Mouse (Mus musculus): ENCODE data around the gene Tubgcp5. TPM values are rescaled to one million over a fixed set of nuclear protein-coding genes. Genes with fewer than 3 reads are reported as not detected.

Gene Tubgcp5
- polyA plus RNA-seq, 1 experiment from 2014 or later = 19.8 TPM

DNA sequence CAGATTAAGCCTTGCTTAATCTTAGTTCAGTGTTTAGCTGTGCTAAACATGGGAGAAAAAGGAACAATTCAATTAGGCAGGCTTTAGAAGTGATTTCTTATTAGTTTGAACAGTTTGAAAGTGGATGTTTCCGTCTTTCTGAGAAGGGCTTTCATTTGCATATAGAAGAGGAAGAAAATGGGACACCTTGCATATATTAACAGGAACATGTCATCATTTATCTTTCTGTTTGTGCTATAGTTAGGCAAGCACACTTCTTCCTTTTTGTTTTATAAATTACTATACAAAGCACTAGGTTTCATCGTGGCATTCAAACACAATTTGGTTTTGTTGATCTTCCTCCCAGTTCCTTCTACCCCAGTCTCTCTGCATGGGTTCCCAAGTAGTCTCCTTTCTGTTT is 63.8 kb downstream of the Tubgcp5 start:
- H3K27ac ChIP-seq = no peak overlapping the region
- no peaks in the 10 kb centered on the region for H3K9me3 ChIP-seq (replicated peaks; ENCODE audit: low read length)
- no peak overlapping the region for H3K9ac ChIP-seq (ENCODE audit: low read depth, low read length)
- no peaks in the 10 kb centered on the region for H3K27me3 ChIP-seq (ENCODE audit: insufficient read depth, low read length)
- H3K4me2 ChIP-seq (ENCODE audit: low read length) = no peak overlapping the region
- no peak overlapping the region for H3K4me3 ChIP-seq (replicated peaks; ENCODE audit: low read depth, low read length)
- TF ChIP-seq CTCF (IDR thresholded peaks at IDR 0.05; ENCODE audit: low read depth) = no peak
- DNase-seq (ENCODE audit: low spot score) (no peak), ATAC-seq (replicated peaks; ENCODE audit: low FRiP score, low read depth) (no peak)
- WGBS = 67% methylated on average over 2 of the region's 2 CpGs
- H3K36me3 ChIP-seq (ENCODE audit: insufficient read depth, low read length) = no peaks in the 10 kb centered on the region
- H3K4me1 ChIP-seq (replicated peaks; ENCODE audit: insufficient read depth, low read length) = no peaks in the 10 kb centered on the region

GRCm38 (mm10) chr7:55858836-55859517 is 65.0 kb downstream of the Tubgcp5 start:
- no peak for TF ChIP-seq CTCF (IDR thresholded peaks at IDR 0.05; ENCODE audit: low read depth)
- H3K9ac ChIP-seq (ENCODE audit: low read depth, low read length) = no peak overlapping the region
- H3K9me3 ChIP-seq (replicated peaks; ENCODE audit: low read length) = no peaks in the 10 kb centered on the region
- no peak overlapping the region for H3K27ac ChIP-seq
- ATAC-seq (replicated peaks; ENCODE audit: low FRiP score, low read depth) = no peak
- WGBS = 88% methylated on average over 3 of the region's 3 CpGs
- no peak overlapping the region for H3K4me3 ChIP-seq (replicated peaks; ENCODE audit: low read depth, low read length)
- H3K4me1 ChIP-seq (replicated peaks; ENCODE audit: insufficient read depth, low read length) = no peaks in the 10 kb centered on the region
- H3K4me2 ChIP-seq (ENCODE audit: low read length) = no peak overlapping the region
- no peak for DNase-seq (ENCODE audit: low spot score)
- H3K36me3 ChIP-seq (ENCODE audit: insufficient read depth, low read length) = no peaks in the 10 kb centered on the region
- no peaks in the 10 kb centered on the region for H3K27me3 ChIP-seq (ENCODE audit: insufficient read depth, low read length)

GRCm38 (mm10) chr7:55859518-55859872 is 65.5 kb downstream of the Tubgcp5 start:
- Histone ChIP-seq H3K9me3 (replicated peaks; ENCODE audit: low read length) (no peaks in the 10 kb centered on the region), H3K36me3 (ENCODE audit: insufficient read depth, low read length) (no peaks in the 10 kb centered on the region), H3K9ac (ENCODE audit: low read depth, low read length) (no peak overlapping the region), H3K4me2 (ENCODE audit: low read length) (no peak overlapping the region), H3K27ac (no peak overlapping the region), H3K4me1 (replicated peaks; ENCODE audit: insufficient read depth, low read length) (no peaks in the 10 kb centered on the region), H3K4me3 (replicated peaks; ENCODE audit: low read depth, low read length) (no peak overlapping the region), H3K27me3 (ENCODE audit: insufficient read depth, low read length) (no peaks in the 10 kb centered on the region)
- DNase-seq (ENCODE audit: low spot score) (no peak), ATAC-seq (replicated peaks; ENCODE audit: low FRiP score, low read depth) (no peak)
- no peak for TF ChIP-seq CTCF (IDR thresholded peaks at IDR 0.05; ENCODE audit: low read depth)
- 88% methylated on average over 2 of the region's 2 CpGs for WGBS

DNA sequence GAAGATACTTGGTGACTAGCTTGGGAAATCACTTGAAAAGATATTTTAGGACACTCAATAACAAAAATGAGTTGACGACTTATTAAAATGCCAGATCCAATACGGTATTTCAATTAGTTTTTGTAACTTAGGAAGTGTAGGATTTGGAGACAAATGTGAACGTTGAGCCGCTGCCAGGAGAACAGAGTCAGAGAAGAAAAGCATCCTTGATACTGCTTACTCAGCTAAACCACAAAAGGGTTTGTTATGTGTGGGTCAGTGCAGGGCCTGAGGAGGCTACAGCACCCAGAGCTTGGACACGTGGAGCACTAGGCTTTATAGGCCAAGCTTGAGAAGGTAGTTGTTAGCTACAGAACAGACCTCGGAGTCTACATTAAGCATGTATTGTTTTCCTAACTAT is 66.0 kb downstream of the Tubgcp5 start:
- no peak overlapping the region for H3K4me2 ChIP-seq (ENCODE audit: low read length)
- no peaks in the 10 kb centered on the region for H3K9me3 ChIP-seq (replicated peaks; ENCODE audit: low read length)
- H3K4me3 ChIP-seq (replicated peaks; ENCODE audit: low read depth, low read length) = no peak overlapping the region
- no peak overlapping the region for H3K9ac ChIP-seq (ENCODE audit: low read depth, low read length)
- TF ChIP-seq CTCF (IDR thresholded peaks at IDR 0.05; ENCODE audit: low read depth) = no peak
- H3K36me3 ChIP-seq (ENCODE audit: insufficient read depth, low read length) = no peaks in the 10 kb centered on the region
- WGBS = 83% methylated on average over 6 of the region's 6 CpGs
- no peak overlapping the region for H3K27ac ChIP-seq
- H3K27me3 ChIP-seq (ENCODE audit: insufficient read depth, low read length) = no peaks in the 10 kb centered on the region
- ATAC-seq (replicated peaks; ENCODE audit: low FRiP score, low read depth) (no peak), DNase-seq (ENCODE audit: low spot score) (no peak)
- H3K4me1 ChIP-seq (replicated peaks; ENCODE audit: insufficient read depth, low read length) = no peaks in the 10 kb centered on the region

DNA sequence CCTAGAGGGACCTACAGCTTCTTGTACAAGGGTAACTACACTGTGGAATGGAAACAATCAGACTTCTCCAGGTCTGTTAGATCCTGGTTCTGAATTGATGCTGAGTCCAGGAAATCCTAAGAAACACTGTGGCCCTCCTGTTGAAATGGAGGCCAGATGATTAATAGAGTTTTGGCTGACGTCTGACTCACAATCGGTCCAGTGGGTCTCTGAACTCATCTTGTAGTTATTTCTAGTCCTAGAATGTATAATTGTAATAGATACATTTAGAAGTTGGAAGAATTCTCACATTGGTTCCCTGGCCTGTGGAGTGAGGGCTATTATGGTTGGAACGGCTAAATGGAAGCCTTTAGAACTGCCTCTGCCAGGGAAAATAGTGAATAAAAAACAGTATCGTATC is 67.2 kb downstream of the Tubgcp5 start:
- 76% methylated on average over 4 of the region's 4 CpGs for WGBS
- Histone ChIP-seq H3K27me3 (ENCODE audit: insufficient read depth, low read length) (no peaks in the 10 kb centered on the region), H3K9ac (ENCODE audit: low read depth, low read length) (no peak overlapping the region), H3K9me3 (replicated peaks; ENCODE audit: low read length) (no peaks in the 10 kb centered on the region), H3K36me3 (ENCODE audit: insufficient read depth, low read length) (no peaks in the 10 kb centered on the region), H3K27ac (no peak overlapping the region), H3K4me1 (replicated peaks; ENCODE audit: insufficient read depth, low read length) (no peaks in the 10 kb centered on the region), H3K4me3 (replicated peaks; ENCODE audit: low read depth, low read length) (no peak overlapping the region), H3K4me2 (ENCODE audit: low read length) (no peak overlapping the region)
- TF ChIP-seq CTCF (IDR thresholded peaks at IDR 0.05; ENCODE audit: low read depth) = no peak
- DNase-seq (ENCODE audit: low spot score) (no peak), ATAC-seq (replicated peaks; ENCODE audit: low FRiP score, low read depth) (no peak)

GRCm38 (mm10) chr7:55865044-55865443 is 71.1 kb downstream of the Tubgcp5 start:
- Histone ChIP-seq H3K36me3 (ENCODE audit: insufficient read depth, low read length) (no peaks in the 10 kb centered on the region), H3K9me3 (replicated peaks; ENCODE audit: low read length) (no peaks in the 10 kb centered on the region), H3K27me3 (ENCODE audit: insufficient read depth, low read length) (no peaks in the 10 kb centered on the region), H3K4me3 (replicated peaks; ENCODE audit: low read depth, low read length) (no peak overlapping the region), H3K4me1 (replicated peaks; ENCODE audit: insufficient read depth, low read length) (0 out of 2 replicates have a peak, but pooled peaks cover 3% of the 10 kb centered on the region), H3K27ac (no peak overlapping the region), H3K9ac (ENCODE audit: low read depth, low read length) (no peak overlapping the region), H3K4me2 (ENCODE audit: low read length) (no peak overlapping the region)
- no peak for TF ChIP-seq CTCF (IDR thresholded peaks at IDR 0.05; ENCODE audit: low read depth)
- DNase-seq (ENCODE audit: low spot score) (no peak), ATAC-seq (replicated peaks; ENCODE audit: low FRiP score, low read depth) (no peak)

Measured in kidney, postnatal 0 days (tissue).